Mouse (Mus musculus): Measurements from ENCODE around the gene Dock10.

Gene Dock10

GRCm38 (mm10) chr1:80656389-80656788 is 101.9 kb downstream of the Dock10 start:
- DNase-seq (ENCODE audit: low read depth): no peak

GRCm38 (mm10) chr1:80655854-80656253 is 102.5 kb downstream of the Dock10 start:
- DNase-seq (ENCODE audit: low read depth): no peak

GRCm38 (mm10) chr1:80655195-80655594 is 103.1 kb downstream of the Dock10 start:
- DNase-seq (ENCODE audit: low read depth): no peak

GRCm38 (mm10) chr1:80654177-80654576 is 104.2 kb downstream of the Dock10 start:
- DNase-seq (ENCODE audit: low read depth): no peak

- DNase-seq (ENCODE audit: low read depth): no peak
These were observed 105.5 kb downstream of the Dock10 start for GRCm38 (mm10) chr1:80652803-80653202.

GRCm38 (mm10) chr1:80652083-80652482 is 106.2 kb downstream of the Dock10 start:
- no peak for DNase-seq (ENCODE audit: low read depth)

GRCm38 (mm10) chr1:80646602-80647001 is 111.7 kb downstream of the Dock10 start:
- DNase-seq (ENCODE audit: low read depth): no peak

- no peak for DNase-seq (ENCODE audit: low read depth)
These were observed 114.4 kb downstream of the Dock10 start for GRCm38 (mm10) chr1:80643866-80644451.

GRCm38 (mm10) chr1:80641832-80642231 is 116.5 kb downstream of the Dock10 start:
- DNase-seq (ENCODE audit: low read depth): no peak

- DNase-seq (ENCODE audit: low read depth): no peak
These were observed 117.0 kb downstream of the Dock10 start for GRCm38 (mm10) chr1:80641288-80641687.

- DNase-seq (ENCODE audit: low read depth): no peak
These were observed 118.8 kb downstream of the Dock10 start for GRCm38 (mm10) chr1:80639553-80639952.

- no peak for DNase-seq (ENCODE audit: low read depth)
These were observed 121.1 kb downstream of the Dock10 start for GRCm38 (mm10) chr1:80637214-80637705.

- no peak for DNase-seq (ENCODE audit: low read depth)
These were observed 122.5 kb downstream of the Dock10 start for GRCm38 (mm10) chr1:80635825-80636224.

- no peak for DNase-seq (ENCODE audit: low read depth)
These were observed 124.8 kb downstream of the Dock10 start for GRCm38 (mm10) chr1:80633536-80633935.

GRCm38 (mm10) chr1:80630179-80631149 is 127.9 kb downstream of the Dock10 start:
- DNase-seq (ENCODE audit: low read depth): no peak

GRCm38 (mm10) chr1:80628054-80628453 is 130.3 kb downstream of the Dock10 start:
- DNase-seq (ENCODE audit: low read depth): no peak

GRCm38 (mm10) chr1:80626800-80627199 is 131.5 kb downstream of the Dock10 start:
- DNase-seq (ENCODE audit: low read depth): no peak

GRCm38 (mm10) chr1:80625371-80625770 is 133.0 kb downstream of the Dock10 start:
- DNase-seq (ENCODE audit: low read depth): no peak

GRCm38 (mm10) chr1:80624552-80624951 is 133.8 kb downstream of the Dock10 start:
- DNase-seq (ENCODE audit: low read depth): no peak

- no peak for DNase-seq (ENCODE audit: low read depth)
These were observed 135.7 kb downstream of the Dock10 start for GRCm38 (mm10) chr1:80622646-80623045.

GRCm38 (mm10) chr1:80619100-80619499 is 139.2 kb downstream of the Dock10 start:
- DNase-seq (ENCODE audit: low read depth): no peak

- no peak for DNase-seq (ENCODE audit: low read depth)
These were observed 141.7 kb downstream of the Dock10 start for GRCm38 (mm10) chr1:80616671-80617070.

- no peak for DNase-seq (ENCODE audit: low read depth)
These were observed 143.6 kb downstream of the Dock10 start for GRCm38 (mm10) chr1:80614750-80615149.

Data from NIH3T3 (cell line).